ENCODE assay signal across 19 mouse cellular contexts in genomic region chr11:60526461-60526860, GRCm38 (mm10). TPM values are rescaled to one million over a fixed set of nuclear protein-coding genes. Genes with fewer than 3 reads are reported as not detected.
A peak's percentile ranks its signal among the peaks of the same experiment; 100 is the strongest.
DNase-seq lines count a peak whose midpoint lies in the region; ATAC-seq lines count a peak whose summit lies in the region.
"Had no signal": no experiment of that assay in that cellular context is flagged by ENCODE, and none has a peak within 500 bp of the region (broad histone marks: within the 10 kb centered on the region; RNA-seq: fewer than 3 reads in every experiment).

No protein-coding gene starts in this region.

- H3K9ac ChIP-seq in kidney, embryonic 14.5 days (ENCODE audit: low read depth, low read length), result no peak overlapping the region
- H3K9ac ChIP-seq: forebrain, embryonic 15.5 days; heart, embryonic 13.5 days; hindbrain, embryonic 14.5 days; liver, embryonic 14.5 days had no signal

- DNase-seq in adrenal gland, postnatal 14 days, result peak; percentile 58
- no peak for DNase-seq in adrenal gland, adult (ENCODE audit: inconsistent age in 2 of 2, low spot score in 1 of 2)
- DNase-seq in kidney, adult 18-20 months, result peak; percentile 74
- DNase-seq in ZHBTc4 (ENCODE audit: low read depth, low spot score), result peak; percentile 73
- peak; percentile 79 to 92 for DNase-seq in kidney, postnatal 25 days
- no peak for DNase-seq in testis, postnatal 10 days (ENCODE audit: low spot score)
- DNase-seq in c-Kit-positive CD71-positive TER-119-positive erythroid progenitor cells, embryonic 14.5 days (ENCODE audit: low spot score), result no peak
- DNase-seq: embryo, embryonic 11 days; heart, adult 11 months; heart, postnatal 36 days; layer of hippocampus, postnatal 36 days; thymus, adult 18-20 months; thymus, postnatal 4 days had no signal

- no peak overlapping the region for H3K27ac ChIP-seq in kidney, embryonic 14.5 days (ENCODE audit: low read depth, low read length)
- H3K27ac ChIP-seq: forebrain, embryonic 15.5 days; heart, embryonic 13.5 days; hindbrain, embryonic 14.5 days; liver, embryonic 14.5 days had no signal

- H3K27me3 ChIP-seq in kidney, embryonic 14.5 days (ENCODE audit: control insufficient read depth, insufficient read depth, low read length), result no peaks in the 10 kb centered on the region
- H3K27me3 ChIP-seq: forebrain, embryonic 15.5 days; heart, embryonic 13.5 days had no signal

- no peaks in the 10 kb centered on the region for H3K4me1 ChIP-seq in kidney, embryonic 14.5 days (ENCODE audit: control insufficient read depth, insufficient read depth, low read length)
- H3K4me1 ChIP-seq: forebrain, embryonic 15.5 days; heart, embryonic 13.5 days had no signal

- H3K36me3 ChIP-seq in kidney, embryonic 14.5 days (ENCODE audit: control insufficient read depth, insufficient read depth, low read length), result no peaks in the 10 kb centered on the region
- H3K36me3 ChIP-seq: forebrain, embryonic 15.5 days; heart, embryonic 13.5 days had no signal

- H3K9me3 ChIP-seq in kidney, embryonic 14.5 days (ENCODE audit: control insufficient read depth, low read length), result no peaks in the 10 kb centered on the region
- H3K9me3 ChIP-seq: forebrain, embryonic 15.5 days; heart, embryonic 13.5 days had no signal

- no peak overlapping the region for H3K4me2 ChIP-seq in kidney, embryonic 14.5 days (replicated peaks; ENCODE audit: low read depth, low read length)
- H3K4me2 ChIP-seq: forebrain, embryonic 15.5 days; heart, embryonic 13.5 days; hindbrain, embryonic 14.5 days; midbrain, embryonic 11.5 days had no signal

- WGBS in kidney, embryonic 14.5 days, result 61% methylated on average over 4 of the region's 4 CpGs

- ATAC-seq in kidney, embryonic 14.5 days (ENCODE audit: low FRiP score, low TSS enrichment), result no peak
- ATAC-seq: forebrain, embryonic 15.5 days had no signal

- no peak overlapping the region for H3K4me3 ChIP-seq in kidney, embryonic 14.5 days (ENCODE audit: low read length)
- H3K4me3 ChIP-seq: forebrain, embryonic 15.5 days; heart, embryonic 13.5 days had no signal

RNA-seq across cellular contexts. Expression of gene Alkbh5, which starts 9.7 kb away (rescaled TPM):
- 79.2 and 81.5 TPM in 2 replicates for total RNA-seq in adrenal gland, postnatal 14 days (2021)
- polyA plus RNA-seq in kidney, embryonic 14.5 days (2014; fragmentation: Nextera tagmentation; extraction: Ambion mirVana), result 39.8 and 44.3 TPM in 2 replicates

RNA-seq across cellular contexts. Expression of gene Myo15, which starts 57.3 kb away (rescaled TPM):
- 0.30 and 0.70 TPM in 2 replicates for total RNA-seq in adrenal gland, postnatal 14 days (2021)
- 0.33 and 0.38 TPM in 2 replicates for polyA plus RNA-seq in kidney, embryonic 14.5 days (2014; fragmentation: Nextera tagmentation; extraction: Ambion mirVana)
- polyA plus RNA-seq: forebrain, embryonic 15.5 days had no signal

Comparison
In these comparisons a context has a peak if more than half of its experiments do, and no peak if none do; other contexts are left out.
1. DNase-seq: peak in adrenal gland, postnatal 14 days (single experiment), kidney, adult 18-20 months (single experiment), ZHBTc4 (single experiment) and kidney, postnatal 25 days (2 of 2); none in adrenal gland, adult (0 of 2), testis, postnatal 10 days (single experiment) and c-Kit-positive CD71-positive TER-119-positive erythroid progenitor cells, embryonic 14.5 days (single experiment).